Mouse (Mus musculus): Measurements from ENCODE around the gene Krt73.

Gene Krt73

GRCm38 (mm10) chr15:101802296-101802835 is at the start of gene Krt73:
Krt73 (minus strand) TSS chr15:101802346.
- no peak for DNase-seq (ENCODE audit: low spot score)

GRCm38 (mm10) chr15:101850694-101851093 is 48.5 kb upstream of the Krt73 start, which contains the start of gene Krt1:
Krt1 (minus strand) TSS chr15:101850794.
- DNase-seq (ENCODE audit: low spot score) = no peak

GRCm38 (mm10) chr15:101845971-101846403 is 43.8 kb upstream of the Krt73 start:
- peak; percentile 57 for DNase-seq (ENCODE audit: low spot score)

GRCm38 (mm10) chr15:101843192-101843591 is 41.0 kb upstream of the Krt73 start:
- DNase-seq (ENCODE audit: low spot score) = no peak

- no peak for DNase-seq (ENCODE audit: low spot score)
Measured at GRCm38 (mm10) chr15:101834784-101835328, 32.7 kb upstream of the Krt73 start.

GRCm38 (mm10) chr15:101833131-101833530 is 31.0 kb upstream of the Krt73 start:
- no peak for DNase-seq (ENCODE audit: low spot score)

GRCm38 (mm10) chr15:101829441-101829840 is 27.3 kb upstream of the Krt73 start:
- no peak for DNase-seq (ENCODE audit: low spot score)

- no peak for DNase-seq (ENCODE audit: low spot score)
Measured at GRCm38 (mm10) chr15:101821786-101822185, 19.6 kb upstream of the Krt73 start.

- DNase-seq (ENCODE audit: low spot score) = no peak
Measured at GRCm38 (mm10) chr15:101817875-101818274, 15.7 kb upstream of the Krt73 start, which contains the start of gene Krt2. Krt2 (minus strand) TSS chr15:101818169.

- DNase-seq (ENCODE audit: low spot score) = no peak
Measured at GRCm38 (mm10) chr15:101803052-101803822, 1.1 kb upstream of the Krt73 start.

GRCm38 (mm10) chr15:101790867-101791266 is 11.3 kb downstream of the Krt73 start:
- DNase-seq (ENCODE audit: low spot score) = no peak

- DNase-seq (ENCODE audit: low spot score) = no peak
Measured at GRCm38 (mm10) chr15:101786360-101786759, 15.8 kb downstream of the Krt73 start, which contains the start of gene Krt72. Krt72 (minus strand) TSS chr15:101786460.

GRCm38 (mm10) chr15:101773420-101773819 is 28.7 kb downstream of the Krt73 start:
- DNase-seq (ENCODE audit: low spot score) = no peak

- DNase-seq (ENCODE audit: low spot score) = peak; percentile 50
Measured at GRCm38 (mm10) chr15:101772711-101773081, 29.4 kb downstream of the Krt73 start.

- DNase-seq (ENCODE audit: low spot score) = no peak
Measured at GRCm38 (mm10) chr15:101772080-101772710, 30.0 kb downstream of the Krt73 start.

- no peak for DNase-seq (ENCODE audit: low spot score)
Measured at GRCm38 (mm10) chr15:101770226-101770625, 31.9 kb downstream of the Krt73 start.

Data from T-cell, adult 2 months (primary cell).